Mouse (Mus musculus) cortical plate, adult 2 months (tissue): Measurements from ENCODE around the gene Slain1.

ENCODE experiments used
- CTCF ChIP-seq: fragments of 200-500 bp; IDR thresholded peaks from 2 replicates; pipeline ENCODE4 v1.5.1; 2011; ENCODE audit warnings: mild to moderate bottlenecking, control low read depth, low read length; ENCODE audit not compliant: insufficient read depth; ENCODE audit errors: extremely low read depth
- POLR2A ChIP-seq: fragments of 200-500 bp; IDR thresholded peaks from 2 replicates; pipeline ENCODE4 v1.6.1; 2011; ENCODE audit warnings: mild to moderate bottlenecking, low read length, control low read depth; ENCODE audit not compliant: insufficient read depth; ENCODE audit errors: extremely low read depth

GRCm38 (mm10) chr14:103754465-103754864 lies 104.4 kb downstream of the Slain1 start:
- TF ChIP-seq CTCF (no peak), POLR2A (no peak)
